Comparison of ENCODE assay signal across 22 mouse cellular contexts in genomic region chr12:86685275-86685674, GRCm38 (mm10). TPM values are rescaled to one million over a fixed set of nuclear protein-coding genes. Genes with fewer than 3 reads are reported as not detected.
A peak's percentile ranks its signal among the peaks of the same experiment; 100 is the strongest.
DNase-seq lines count a peak whose midpoint lies in the region; ATAC-seq and TF ChIP-seq lines count a peak whose summit lies in the region.
"Had no signal": no experiment of that assay in that cellular context is flagged by ENCODE, and none has a peak within 500 bp of the region (broad histone marks: within the 10 kb centered on the region; RNA-seq: fewer than 3 reads in every experiment).

No protein-coding gene starts in this region.

- TF ChIP-seq POLR2A in brain, embryonic 14.5 days (IDR thresholded peaks at IDR 0.05; ENCODE audit: borderline replicate concordance, extremely low read depth, insufficient read depth, insufficient read length, poor library complexity, severe bottlenecking): no peak

- peak overlapping the region; percentile 29; the same call in 1 of the 2 replicates for H3K27ac ChIP-seq in left cerebral cortex, adult 2 months
- H3K27ac ChIP-seq: heart, adult 2 months; limb, embryonic 13.5 days; macrophage; midbrain, embryonic 15.5 days; stomach, postnatal 0 days had no signal

- intact Hi-C loops in heart, postnatal 14 days (cut with DNase I): no loop called here
- intact Hi-C loops in left cerebral cortex, adult 2 months (cut with DNase I): no loop called here
- intact Hi-C loops in left cerebral cortex, postnatal 10 days (cut with DNase I): no loop called here
- intact Hi-C loops in gastrocnemius, postnatal 14 days (cut with DNase I; ENCODE audit: low total_unique reads): no loop called here

- peak; percentile 51 for DNase-seq in cerebellum, adult 11-12 months
- DNase-seq in heart, adult 11 months: peak; percentile 71
- DNase-seq in heart, postnatal 14 days: no peak
- DNase-seq in left cerebral cortex, adult 2 months (ENCODE audit: extremely low spot score in 1 of 2, low spot score in 2 of 2): no peak
- no peak for DNase-seq in left cerebral cortex, postnatal 10 days (ENCODE audit: extremely low spot score in 1 of 2, low spot score in 2 of 2)
- DNase-seq in brain, embryonic 14.5 days (ENCODE audit: low read depth): peak; percentile 33
- DNase-seq in gastrocnemius, postnatal 14 days: no peak
- DNase-seq: heart, adult 2 months; heart, postnatal 36 days; kidney, adult 2 months; kidney, postnatal 36 days; thymus, postnatal 36 days had no signal

- ATAC-seq in cerebellum, adult (ENCODE audit: insufficient number of reproducible peaks, low FRiP score, low TSS enrichment): no peak
- ATAC-seq: midbrain, embryonic 15.5 days; Patski had no signal

- no peak overlapping the region for H3K4me3 ChIP-seq in left cerebral cortex, adult 2 months
- H3K4me3 ChIP-seq: heart, adult 2 months; limb, embryonic 13.5 days; midbrain, embryonic 15.5 days had no signal

- TF ChIP-seq CTCF in left cerebral cortex, adult 2 months (IDR thresholded peaks at IDR 0.05): no peak
- TF ChIP-seq CTCF in brain, embryonic 14.5 days (IDR thresholded peaks at IDR 0.05; ENCODE audit: borderline replicate concordance, extremely low read depth, insufficient read depth, insufficient read length): no peak

RNA-seq across cellular contexts. Expression of gene Vash1, which starts 6.8 kb away (rescaled TPM):
- 10 to 100 TPM; 23.4 to 32.5 TPM for total RNA-seq in heart, postnatal 14 days (2021)
- 10 to 100 TPM; 34.6 to 36.6 TPM for total RNA-seq in left cerebral cortex, adult 2 months (2021)
- 100 to 1,000 TPM in 1 of 2 experiments, 10 to 100 TPM in 1; 92.6 to 100 TPM for total RNA-seq in left cerebral cortex, postnatal 10 days (2021)
- 41.9 and 59.6 TPM in 2 replicates for polyA plus RNA-seq in brain, embryonic 14.5 days (2012; rRNA removed)
- total RNA-seq in gastrocnemius, postnatal 14 days (2021): 10 to 100 TPM; 16.2 to 23.0 TPM
- polyA plus RNA-seq: macrophage had no signal

RNA-seq across cellular contexts. Expression of gene Angel1, which starts 41.0 kb away (rescaled TPM):
- 1 to 10 TPM; 3.8 to 4.3 TPM for total RNA-seq in heart, postnatal 14 days (2021)
- 1 to 10 TPM; 6.5 TPM for total RNA-seq in left cerebral cortex, adult 2 months (2021)
- total RNA-seq in left cerebral cortex, postnatal 10 days (2021): 1 to 10 TPM; 9.0 to 9.8 TPM
- 17.3 and 17.8 TPM in 2 replicates for polyA plus RNA-seq in brain, embryonic 14.5 days (2012; rRNA removed)
- 1 to 10 TPM; 4.6 to 4.7 TPM for total RNA-seq in gastrocnemius, postnatal 14 days (2021)

RNA-seq across cellular contexts. Expression of gene Lrrc74a, which starts 48.9 kb away (rescaled TPM):
- not detected for total RNA-seq in heart, postnatal 14 days (2021)
- total RNA-seq in left cerebral cortex, adult 2 months (2021): not detected
- total RNA-seq in left cerebral cortex, postnatal 10 days (2021): not detected
- not detected in 2 replicates for polyA plus RNA-seq in brain, embryonic 14.5 days (2012; rRNA removed)
- total RNA-seq in gastrocnemius, postnatal 14 days (2021): not detected
- total RNA-seq: CH12.LX; common myeloid progenitor, adult 5-6 weeks; heart, adult 2 months; heart, postnatal 36 days had no signal
- polyA plus RNA-seq: heart, adult 2 months; kidney, adult 2 months; limb, embryonic 13.5 days; liver, embryonic 16.5 days; macrophage; midbrain, embryonic 15.5 days; Patski; spleen, adult 2 months; stomach, postnatal 0 days had no signal

Comparison
In these comparisons a context has a peak if more than half of its experiments do, and no peak if none do; other contexts are left out.
1. DNase-seq: peak in cerebellum, adult 11-12 months (single experiment), heart, adult 11 months (single experiment) and brain, embryonic 14.5 days (single experiment); none in heart, postnatal 14 days (0 of 2), left cerebral cortex, adult 2 months (0 of 2), left cerebral cortex, postnatal 10 days (0 of 2) and gastrocnemius, postnatal 14 days (single experiment).